Mouse (Mus musculus) thymus, postnatal 14 days (tissue): Measurements from ENCODE around the gene Nyap2.
"Not testable (repeated sequence)": the region's sequence is repeated elsewhere in the genome, so short reads cannot be mapped to it uniquely, and the experiment has no call there.

ENCODE experiments used
- DNase-seq: peaks from one replicate; pipeline ENCODE4 v3.0.0; 2021

The Nyap2 gene

DNA sequence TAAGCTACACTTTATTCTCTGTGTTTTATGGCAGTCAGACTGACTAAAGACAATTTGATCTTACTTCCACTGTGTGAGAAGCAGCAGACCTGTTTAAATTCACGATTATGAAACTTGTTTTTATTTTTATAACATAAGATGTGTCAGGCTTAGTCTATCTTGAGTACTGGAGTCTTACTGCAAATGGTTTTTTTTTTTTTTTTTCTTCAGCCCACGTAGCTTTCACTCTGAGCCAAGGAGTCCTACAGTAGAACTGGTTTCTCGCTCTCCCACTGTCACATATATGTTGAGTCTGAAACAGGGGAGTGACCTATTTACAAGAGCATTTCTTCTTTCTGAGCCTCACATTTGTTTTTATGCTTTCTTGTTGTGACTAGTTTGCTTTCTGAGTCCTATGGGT, 103.9 kb downstream of the Nyap2 start:
- no peak for DNase-seq

- DNase-seq: no peak
Measured at GRCm38 (mm10) chr1:81209536-81209935, 132.8 kb downstream of the Nyap2 start.

- DNase-seq: no peak
Measured at GRCm38 (mm10) chr1:81211491-81211890, 134.7 kb downstream of the Nyap2 start.

- DNase-seq: no peak
Measured at GRCm38 (mm10) chr1:81219790-81220189, 143.0 kb downstream of the Nyap2 start.

- no peak for DNase-seq
Measured at GRCm38 (mm10) chr1:81231759-81232406, 155.1 kb downstream of the Nyap2 start.

- not testable (repeated sequence) for DNase-seq
Measured at GRCm38 (mm10) chr1:81232407-81232789, 155.6 kb downstream of the Nyap2 start.

DNA sequence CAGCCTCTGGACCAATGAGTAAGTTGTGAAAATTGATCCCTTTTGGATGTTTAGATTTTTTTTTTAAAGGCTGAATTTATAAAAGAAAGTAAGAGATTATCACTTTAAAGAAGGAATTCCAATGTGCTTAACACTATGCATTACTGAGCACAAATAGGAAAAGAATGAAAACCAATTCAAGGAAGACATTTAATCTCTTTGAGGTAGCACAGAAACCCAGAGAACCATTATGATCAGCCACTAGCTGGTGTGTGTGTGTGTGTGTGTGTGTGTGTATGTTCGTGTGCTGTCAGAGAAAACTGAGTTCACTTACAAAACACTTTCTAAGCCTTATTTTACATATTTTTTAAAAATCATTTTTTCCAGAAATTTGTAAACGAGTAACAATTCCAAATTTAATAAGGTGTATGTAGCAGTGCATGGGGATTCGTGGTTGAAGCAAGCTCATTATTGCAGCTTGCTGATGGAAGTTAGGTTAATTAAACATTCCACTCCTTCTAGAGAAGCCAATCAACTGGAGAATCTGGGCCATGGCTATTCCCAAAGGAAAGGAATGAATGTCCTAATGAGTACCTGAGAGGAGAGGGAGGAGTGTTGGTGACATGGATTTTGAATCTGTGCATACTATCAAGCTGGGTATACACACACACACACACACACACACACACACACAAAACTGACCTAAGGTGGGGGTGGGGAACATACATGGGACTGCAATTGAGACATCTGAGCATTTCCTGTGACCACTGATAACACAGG, 171.9 kb downstream of the Nyap2 start:
- DNase-seq: no peak

- no peak for DNase-seq
Measured at GRCm38 (mm10) chr1:81250068-81250467, 173.3 kb downstream of the Nyap2 start.

- no peak for DNase-seq
Measured at GRCm38 (mm10) chr1:81266441-81266840, 189.7 kb downstream of the Nyap2 start.

DNA sequence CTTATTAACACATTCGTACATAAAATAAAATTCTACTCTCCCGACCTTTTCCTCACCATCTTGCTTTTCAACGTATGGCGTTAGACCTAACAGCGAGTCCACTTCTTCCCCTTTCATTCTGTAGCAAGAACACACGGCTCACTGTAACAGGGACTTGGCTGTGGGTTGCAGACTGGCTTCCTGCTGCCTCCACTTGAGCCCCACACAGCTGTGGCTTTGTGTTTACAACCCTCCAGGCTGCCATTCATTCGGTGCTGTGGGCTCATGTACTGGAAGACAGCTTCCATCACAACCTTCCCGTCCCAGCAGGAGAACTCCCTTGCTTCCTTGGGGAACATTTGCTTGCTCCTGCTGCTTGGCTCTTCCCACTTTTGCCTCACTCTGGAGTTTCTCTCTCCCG, 204.2 kb downstream of the Nyap2 start:
- DNase-seq: peak; percentile 29

GRCm38 (mm10) chr1:81285633-81286032, 208.9 kb downstream of the Nyap2 start:
- no peak for DNase-seq

DNA sequence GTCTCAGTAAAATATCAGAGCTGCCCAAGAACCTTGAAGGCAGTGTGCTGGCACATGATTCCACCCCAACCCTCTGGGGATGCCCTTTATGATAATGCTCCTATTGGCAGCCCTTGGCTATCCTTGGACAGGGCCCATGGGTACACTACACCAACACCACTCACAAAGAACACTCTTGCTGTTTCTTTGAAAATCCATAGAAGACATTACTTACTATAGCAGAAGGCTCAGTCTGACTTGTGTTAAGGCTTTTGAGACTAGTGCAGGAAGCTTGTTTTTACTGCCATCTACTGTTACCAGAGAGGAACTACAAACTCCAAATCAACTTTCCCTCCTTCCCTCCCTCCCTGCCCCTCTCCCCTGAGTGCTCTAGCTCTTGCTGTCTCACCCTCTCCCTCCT, 210.3 kb downstream of the Nyap2 start:
- DNase-seq: no peak

DNA sequence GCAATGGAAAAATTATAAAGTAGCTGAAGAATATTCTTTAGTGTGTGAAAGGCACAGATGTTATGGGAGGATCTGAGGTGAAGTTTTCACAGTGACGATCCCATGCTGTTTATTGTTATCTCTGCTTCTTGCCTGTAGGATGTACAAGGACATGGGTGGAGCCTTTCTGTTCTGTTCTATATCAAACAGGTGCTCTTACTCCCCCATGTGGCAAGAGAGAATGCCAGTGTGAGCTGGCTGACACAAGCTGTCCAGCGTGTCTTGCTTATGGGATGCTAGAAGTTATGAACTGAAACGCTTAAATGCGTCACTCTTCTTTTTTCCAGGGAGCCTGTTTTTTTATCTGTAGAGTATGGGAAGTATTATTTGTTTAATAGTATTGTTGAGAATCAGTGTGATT, 224.0 kb downstream of the Nyap2 start:
- DNase-seq: peak; percentile 21

DNA sequence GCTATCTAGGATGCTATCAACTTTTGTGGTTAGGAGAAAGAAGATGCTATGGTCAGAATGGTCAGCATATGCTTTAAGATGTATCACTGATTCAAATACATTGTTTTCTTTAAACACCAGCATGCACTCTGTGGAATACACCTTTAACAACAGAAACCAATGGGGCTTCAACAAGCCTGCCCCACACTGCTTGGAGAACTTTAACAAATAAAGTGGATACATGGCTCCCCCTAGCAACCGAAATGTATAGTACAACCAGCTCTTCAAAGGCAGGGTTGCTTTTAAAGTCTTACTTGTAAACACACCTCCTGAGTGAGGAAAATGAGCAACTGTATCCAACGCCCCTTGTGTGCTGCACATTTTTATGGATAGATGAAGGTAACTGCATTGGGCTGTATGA, 224.9 kb downstream of the Nyap2 start:
- peak; percentile 43 for DNase-seq

DNA sequence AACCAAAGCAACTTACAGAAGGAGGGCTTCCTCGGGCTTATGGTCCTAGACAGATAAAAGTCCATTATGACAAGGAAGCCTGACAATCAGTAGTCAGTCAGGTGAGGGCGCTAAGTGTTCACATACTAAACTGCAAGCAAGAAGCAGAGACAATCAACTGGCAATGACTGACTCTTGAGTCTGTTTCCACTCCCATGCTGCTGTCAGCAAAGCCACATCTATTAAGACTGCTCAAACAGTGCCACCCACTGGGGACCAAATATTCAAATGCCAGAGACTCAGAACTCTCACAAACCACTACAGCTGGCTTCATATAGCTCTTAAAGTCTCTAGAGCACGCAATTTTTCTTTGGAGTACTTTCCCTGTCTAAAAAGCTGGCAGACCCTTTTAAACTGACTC, 226.6 kb downstream of the Nyap2 start:
- peak; percentile 7 for DNase-seq

- DNase-seq: no peak
Measured at GRCm38 (mm10) chr1:81307407-81307806, 230.7 kb downstream of the Nyap2 start.

- DNase-seq: no peak
Measured at GRCm38 (mm10) chr1:81307934-81308333, 231.2 kb downstream of the Nyap2 start.

- peak; percentile 43 for DNase-seq
Measured at GRCm38 (mm10) chr1:81310087-81310626, 233.4 kb downstream of the Nyap2 start.

GRCm38 (mm10) chr1:81316403-81316994, 239.7 kb downstream of the Nyap2 start:
- DNase-seq: peak; percentile 49

DNA sequence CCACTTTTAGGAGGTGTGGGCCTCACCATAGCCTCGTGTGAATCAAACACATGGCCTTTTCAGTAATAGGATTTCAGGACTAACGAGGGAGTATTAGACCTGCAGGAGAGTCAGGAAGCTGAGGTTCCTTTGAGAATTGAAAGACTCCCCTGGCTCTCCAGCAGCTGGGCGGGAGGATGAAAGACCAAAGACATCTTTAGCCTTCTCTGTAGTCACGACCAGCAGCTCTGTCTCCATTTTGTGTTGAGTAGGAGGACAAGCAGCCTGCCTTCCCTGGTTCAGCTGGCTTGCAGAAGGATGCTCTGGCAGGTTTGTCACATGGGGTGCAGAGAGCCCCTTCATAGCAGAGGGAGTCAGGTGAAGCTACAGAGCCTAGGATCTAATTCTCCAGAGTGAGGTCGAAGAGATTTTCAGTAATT, 240.3 kb downstream of the Nyap2 start:
- no peak for DNase-seq

GRCm38 (mm10) chr1:81387722-81388121, 311.0 kb downstream of the Nyap2 start:
- DNase-seq: no peak
